Mouse (Mus musculus) stomach, embryonic 16.5 days (tissue): Measurements from ENCODE around the gene Olfr328. TPM values are rescaled to one million over a fixed set of nuclear protein-coding genes. Genes with fewer than 3 reads are reported as not detected.

Experiments used
- ATAC-seq: fragments of 200-750 bp; cut with Nextera tagmentation; 2 replicates; pipeline ENCODE4 v1.8.0; 2017; ENCODE audit warnings: moderate number of reproducible peaks, moderate TSS enrichment; ENCODE audit not compliant: insufficient read depth, low FRiP score
- H3K27ac ChIP-seq: fragments of 300-500 bp; sonication (generic); 2 replicates; pipeline ENCODE4 v1.5.1; 2014; ENCODE audit warnings: low read length
- H3K27me3 ChIP-seq: fragments of 300-500 bp; sonication (generic); 2 replicates; pipeline ENCODE4 v1.6.1; 2014; ENCODE audit warnings: low read length, control low read depth, mixed read lengths; ENCODE audit not compliant: control insufficient read depth, insufficient read depth
- H3K36me3 ChIP-seq: fragments of 300-500 bp; sonication (generic); 2 replicates; pipeline ENCODE4 v1.6.1; 2014; ENCODE audit warnings: low read length; ENCODE audit not compliant: control insufficient read depth, insufficient read depth
- H3K4me1 ChIP-seq: fragments of 300-500 bp; sonication (generic); 2 replicates; pipeline ENCODE4 v1.6.1; 2014; ENCODE audit warnings: low read length, control low read depth, mixed read lengths; ENCODE audit not compliant: control insufficient read depth, insufficient read depth
- H3K4me2 ChIP-seq: fragments of 300-500 bp; sonication (generic); 2 replicates; pipeline ENCODE4 v1.6.1; 2014; ENCODE audit warnings: low read depth, low read length, mixed read lengths
- H3K4me3 ChIP-seq: fragments of 300-500 bp; sonication (generic); replicated peaks from 2 replicates; pipeline ENCODE4 v1.5.1; 2014; ENCODE audit warnings: mild to moderate bottlenecking, low read length
- H3K9ac ChIP-seq: fragments of 300-500 bp; sonication (generic); 2 replicates; pipeline ENCODE4 v1.6.1; 2014; ENCODE audit warnings: low read length
- H3K9me3 ChIP-seq: fragments of 300-500 bp; sonication (generic); replicated peaks from 2 replicates; pipeline ENCODE4 v1.6.1; 2016; ENCODE audit warnings: low read length, control low read depth; ENCODE audit not compliant: control insufficient read depth
- WGBS: fragments of 180-500 bp; shearing (Covaris S2); extraction: QIAGEN DNeasy Blood & Tissue Kit; methylation state at CpG from one replicate; pipeline ENCODE4 v1.1.7; 2014; 5-methylcytosine and 5-hydroxymethylcytosine counted together
- polyA plus RNA-seq: library from polyadenylated mRNA; unstranded; fragments of >200 nt; fragmentation: Nextera tagmentation; extraction: Ambion mirVana; gene quantifications from 2 replicates; pipeline ENCODE4 v1.2.1, GENCODE M21; 2015

Gene Olfr328
- not detected in 2 replicates for polyA plus RNA-seq

DNA sequence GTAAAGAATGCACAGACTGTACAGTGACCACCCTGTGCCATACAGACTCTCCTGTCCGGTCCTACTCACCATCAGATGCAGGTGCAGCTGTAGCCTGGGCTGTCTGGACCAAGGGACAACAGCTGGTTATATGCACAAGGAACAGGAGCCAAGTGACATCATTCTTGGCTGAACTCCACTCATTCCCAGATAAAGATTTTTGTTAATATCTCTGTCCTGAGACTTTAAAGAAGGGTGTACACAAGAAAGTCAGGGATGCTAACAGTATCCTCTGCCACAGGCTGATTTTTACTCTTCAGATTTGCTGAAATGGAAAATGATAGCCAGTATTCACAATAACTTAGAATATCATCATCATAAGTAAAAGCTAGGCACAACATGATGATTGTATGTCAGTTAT lies at the start of gene Olfr328:
Olfr328 (minus strand) TSS at position 101 of the 400 bp plus-strand sequence.
- no peak within 1 kb of the TSS for H3K27ac ChIP-seq
- no peak for ATAC-seq
- H3K4me2 ChIP-seq, result no peak within 1 kb of the TSS
- H3K4me3 ChIP-seq, result no peak within 1 kb of the TSS
- no peak within 1 kb of the TSS for H3K9ac ChIP-seq
- H3K27me3 ChIP-seq, result no peaks in the 10 kb centered on the region
- no peaks in the 10 kb centered on the region for H3K36me3 ChIP-seq
- 80% methylated on average over 1 of the region's 1 CpGs for WGBS
- no peaks in the 10 kb centered on the region for H3K4me1 ChIP-seq
- no peaks in the 10 kb centered on the region for H3K9me3 ChIP-seq

DNA sequence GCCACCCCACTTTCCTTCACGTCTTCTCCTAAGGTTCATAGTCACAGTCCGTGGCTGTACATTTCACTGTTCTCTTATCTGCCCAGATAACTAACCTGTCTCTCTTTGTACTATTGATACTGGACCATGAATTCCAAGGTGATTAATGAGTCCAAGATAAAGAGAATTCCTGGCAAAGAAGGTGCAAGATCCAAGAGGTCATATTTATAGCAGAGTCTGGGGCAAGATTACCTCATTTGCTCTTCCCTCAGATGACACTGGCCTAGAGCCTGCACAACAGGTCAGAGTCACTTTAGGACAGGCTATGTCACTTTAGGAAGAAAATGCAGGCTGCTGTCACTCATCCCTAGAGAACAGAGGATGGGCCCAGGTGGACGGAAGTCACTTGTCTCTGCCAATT lies 49.8 kb upstream of the Olfr328 start:
- peak overlapping the region; percentile 51; the same call in 1 of the 2 replicates for H3K27ac ChIP-seq
- no peak; the same call in 1 of the 2 replicates for ATAC-seq
- 51% methylated on average over 3 of the region's 3 CpGs for WGBS

DNA sequence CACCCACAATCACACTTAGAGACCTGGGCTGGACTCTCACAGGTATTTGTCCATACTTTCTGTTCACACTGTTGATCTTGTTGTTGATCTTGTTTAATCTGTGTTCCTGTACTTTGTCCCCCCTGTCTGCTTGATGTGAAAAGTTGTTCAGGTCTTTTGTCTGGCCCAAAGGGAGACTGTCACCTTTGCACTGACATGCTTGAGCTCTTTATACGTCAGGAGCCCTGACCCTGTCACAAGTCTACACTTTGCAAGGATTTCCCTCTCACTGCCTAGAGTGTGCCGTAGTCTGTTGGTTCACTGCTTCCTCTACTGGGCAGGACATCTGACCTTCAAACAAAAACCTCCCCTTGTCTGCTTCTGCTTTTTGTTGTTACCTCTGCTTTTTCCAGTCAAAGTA lies 49.3 kb upstream of the Olfr328 start:
- no peak overlapping the region for H3K4me2 ChIP-seq
- peak overlapping the region; percentile 51; the same call in 1 of the 2 replicates for H3K27ac ChIP-seq
- no peak for ATAC-seq
- H3K27me3 ChIP-seq, result no peaks in the 10 kb centered on the region
- no peaks in the 10 kb centered on the region for H3K4me1 ChIP-seq
- H3K4me3 ChIP-seq, result no peak overlapping the region
- H3K9me3 ChIP-seq, result no peaks in the 10 kb centered on the region
- no peak overlapping the region for H3K9ac ChIP-seq
- WGBS, result 44% methylated on average over 2 of the region's 2 CpGs
- no peaks in the 10 kb centered on the region for H3K36me3 ChIP-seq

More for the DNA sequence above, 49.8 kb upstream of the Olfr328 start:
- H3K27me3 ChIP-seq, result no peaks in the 10 kb centered on the region
- H3K9me3 ChIP-seq, result no peaks in the 10 kb centered on the region
- H3K9ac ChIP-seq, result no peak overlapping the region
- H3K4me3 ChIP-seq, result no peak overlapping the region
- H3K36me3 ChIP-seq, result no peaks in the 10 kb centered on the region
- H3K4me1 ChIP-seq, result no peaks in the 10 kb centered on the region
- no peak overlapping the region for H3K4me2 ChIP-seq

DNA sequence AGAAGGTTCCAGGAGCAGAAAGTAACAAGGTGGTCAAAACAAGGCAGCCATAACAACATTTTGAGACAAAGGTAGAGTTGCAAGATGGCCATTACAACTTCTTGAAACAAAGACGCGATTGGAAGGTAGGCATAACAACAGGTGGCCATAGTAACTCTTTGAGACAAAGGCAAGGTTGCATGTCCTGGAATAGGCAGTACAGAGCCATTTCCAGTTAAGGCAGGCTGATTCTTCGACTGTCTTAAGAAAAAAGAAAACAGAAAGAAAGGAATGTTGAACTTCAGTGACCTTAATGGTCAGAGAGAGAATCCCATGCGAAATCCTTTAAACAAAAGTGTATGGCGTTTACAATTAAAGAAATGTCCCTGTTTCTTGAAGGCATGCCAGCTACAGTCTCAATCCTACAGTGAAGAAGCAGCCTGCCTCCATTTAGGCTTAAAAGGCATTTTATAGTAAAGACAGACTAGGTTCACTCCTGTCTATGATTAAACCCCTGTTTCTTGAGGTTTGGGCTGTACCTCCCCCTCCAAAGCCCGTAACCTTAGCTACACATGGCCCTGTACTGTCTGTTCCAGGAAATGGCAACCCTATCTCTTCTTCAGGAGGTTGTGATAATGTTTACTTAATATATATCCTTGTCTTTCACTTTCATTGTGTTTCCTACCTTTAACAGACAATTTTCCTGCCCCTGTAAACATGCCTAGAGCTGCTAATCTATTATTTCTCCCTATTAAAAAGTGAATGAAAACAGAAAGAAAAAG lies 47.5 kb upstream of the Olfr328 start:
- Histone ChIP-seq H3K27me3 (no peaks in the 10 kb centered on the region), H3K27ac (no peak overlapping the region), H3K4me3 (no peak overlapping the region), H3K4me1 (no peaks in the 10 kb centered on the region), H3K9me3 (no peaks in the 10 kb centered on the region), H3K9ac (no peak overlapping the region), H3K4me2 (no peak overlapping the region), H3K36me3 (no peaks in the 10 kb centered on the region)
- WGBS, result 63% methylated on average over 6 of the region's 6 CpGs
- ATAC-seq, result no peak

DNA sequence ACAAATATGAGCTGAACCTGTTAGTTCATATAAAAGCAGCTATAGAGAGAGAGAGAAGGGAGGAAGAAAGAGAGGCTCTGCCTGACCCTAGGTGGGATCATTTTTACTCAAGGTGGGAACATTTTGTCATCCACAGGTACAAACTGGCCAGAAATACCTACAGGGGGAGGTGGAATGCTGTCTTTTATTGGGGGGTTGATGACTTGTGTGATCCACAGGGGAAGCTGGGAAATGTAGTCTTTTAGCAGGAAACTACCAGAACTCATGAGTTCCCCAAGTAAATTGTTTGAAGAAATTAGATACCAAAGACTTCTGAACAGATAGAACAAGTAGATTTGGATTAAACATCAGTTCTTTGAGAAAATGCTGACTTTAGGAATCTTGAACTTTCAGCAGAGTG lies 46.6 kb upstream of the Olfr328 start:
- no peaks in the 10 kb centered on the region for H3K36me3 ChIP-seq
- ATAC-seq, result no peak
- no peaks in the 10 kb centered on the region for H3K4me1 ChIP-seq
- H3K27ac ChIP-seq, result no peak overlapping the region
- no peaks in the 10 kb centered on the region for H3K27me3 ChIP-seq
- no peaks in the 10 kb centered on the region for H3K9me3 ChIP-seq
- H3K9ac ChIP-seq, result no peak overlapping the region; the same call in 1 of the 2 replicates
- no peak overlapping the region for H3K4me2 ChIP-seq
- no peak overlapping the region for H3K4me3 ChIP-seq

DNA sequence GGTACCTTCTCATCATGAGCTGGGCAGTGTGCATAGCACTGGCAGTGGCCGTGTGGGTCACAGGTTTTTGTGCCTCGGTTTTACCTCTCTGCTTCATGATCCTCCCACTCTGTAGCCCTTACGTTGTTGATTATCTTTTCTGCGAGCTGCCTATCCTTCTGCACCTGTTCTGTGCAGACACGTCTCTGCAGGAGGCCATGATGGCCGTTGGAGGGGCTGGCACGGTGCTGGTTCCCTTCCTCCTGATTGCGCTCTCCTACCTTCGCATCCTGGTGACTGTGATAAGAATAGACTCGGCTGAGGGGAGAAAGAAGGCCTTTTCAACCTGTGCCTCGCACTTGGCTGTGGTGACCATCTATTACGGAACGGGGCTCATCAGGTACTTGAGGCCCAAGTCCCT lies 42.4 kb upstream of the Olfr328 start:
- no peak for ATAC-seq
- Histone ChIP-seq H3K9me3 (no peaks in the 10 kb centered on the region), H3K36me3 (no peaks in the 10 kb centered on the region), H3K9ac (no peak overlapping the region), H3K4me1 (no peaks in the 10 kb centered on the region), H3K4me2 (no peak overlapping the region), H3K27ac (no peak overlapping the region), H3K4me3 (no peak overlapping the region), H3K27me3 (no peaks in the 10 kb centered on the region)
- 79% methylated on average over 13 of the region's 13 CpGs for WGBS

DNA sequence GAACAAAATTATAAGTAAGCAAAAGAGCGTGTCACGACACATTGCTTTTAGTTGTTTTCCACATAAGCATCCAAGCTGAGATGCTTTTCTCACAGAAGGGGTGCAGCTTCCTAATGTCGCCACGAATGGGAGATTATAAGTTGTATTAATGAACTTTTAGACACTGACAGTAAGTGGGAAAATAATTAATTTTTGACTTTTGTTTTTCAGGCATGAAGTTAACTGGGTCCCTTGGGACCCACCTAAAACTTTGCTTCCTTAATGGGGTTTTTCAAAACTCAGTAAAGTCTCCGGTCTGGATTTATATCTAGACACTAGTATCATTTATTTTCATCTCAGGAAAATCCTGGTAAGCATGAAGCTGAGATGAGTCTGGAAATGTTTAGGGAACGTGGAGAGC lies 39.4 kb upstream of the Olfr328 start, which contains the start of gene Olfr324:
Olfr324 (plus strand) TSS at position 301 of the 400 bp plus-strand sequence.
- no peaks in the 10 kb centered on the region for H3K27me3 ChIP-seq
- WGBS, result 76% methylated on average over 6 of the region's 6 CpGs
- H3K4me1 ChIP-seq, result no peaks in the 10 kb centered on the region
- no peaks in the 10 kb centered on the region for H3K9me3 ChIP-seq
- no peak within 1 kb of the TSS for H3K9ac ChIP-seq
- H3K27ac ChIP-seq, result no peak within 1 kb of the TSS
- ATAC-seq, result no peak
- no peaks in the 10 kb centered on the region for H3K36me3 ChIP-seq
- no peak within 1 kb of the TSS for H3K4me3 ChIP-seq
- no peak within 1 kb of the TSS for H3K4me2 ChIP-seq

DNA sequence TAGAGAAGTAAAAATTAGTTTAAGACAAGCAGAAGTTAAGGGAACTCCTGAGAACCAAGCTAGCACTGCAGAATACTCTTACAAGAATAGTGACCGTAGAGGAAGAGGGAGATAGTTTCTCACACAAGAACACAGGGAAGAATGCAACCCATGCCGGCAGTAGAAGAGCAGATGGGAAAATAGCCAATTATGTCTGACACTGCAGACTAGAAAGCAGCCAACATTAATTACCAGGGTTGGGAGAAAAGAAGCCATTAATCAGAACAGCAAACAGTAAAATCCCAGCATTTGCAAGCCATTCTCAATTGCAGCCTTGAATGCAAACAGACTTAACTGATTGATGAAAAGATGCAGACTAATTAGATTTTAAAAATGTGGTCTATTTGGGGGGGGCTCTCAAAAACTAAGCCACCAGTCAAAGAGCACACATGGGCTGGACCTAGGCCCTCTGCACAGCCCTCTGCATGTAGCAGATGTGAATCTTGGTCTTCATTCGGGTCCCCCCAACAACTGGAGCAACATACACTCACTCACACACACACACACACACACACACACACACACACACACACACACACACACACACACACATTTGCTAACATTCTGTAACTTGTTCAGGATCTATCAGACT lies 33.3 kb upstream of the Olfr328 start:
- H3K27ac ChIP-seq, result no peak overlapping the region
- no peaks in the 10 kb centered on the region for H3K9me3 ChIP-seq
- 45% methylated on average over 3 of the region's 3 CpGs for WGBS
- H3K4me3 ChIP-seq, result no peak overlapping the region
- H3K27me3 ChIP-seq, result no peaks in the 10 kb centered on the region
- no peak overlapping the region for H3K9ac ChIP-seq
- H3K4me1 ChIP-seq, result no peaks in the 10 kb centered on the region
- ATAC-seq, result no peak
- no peak overlapping the region for H3K4me2 ChIP-seq
- H3K36me3 ChIP-seq, result no peaks in the 10 kb centered on the region

DNA sequence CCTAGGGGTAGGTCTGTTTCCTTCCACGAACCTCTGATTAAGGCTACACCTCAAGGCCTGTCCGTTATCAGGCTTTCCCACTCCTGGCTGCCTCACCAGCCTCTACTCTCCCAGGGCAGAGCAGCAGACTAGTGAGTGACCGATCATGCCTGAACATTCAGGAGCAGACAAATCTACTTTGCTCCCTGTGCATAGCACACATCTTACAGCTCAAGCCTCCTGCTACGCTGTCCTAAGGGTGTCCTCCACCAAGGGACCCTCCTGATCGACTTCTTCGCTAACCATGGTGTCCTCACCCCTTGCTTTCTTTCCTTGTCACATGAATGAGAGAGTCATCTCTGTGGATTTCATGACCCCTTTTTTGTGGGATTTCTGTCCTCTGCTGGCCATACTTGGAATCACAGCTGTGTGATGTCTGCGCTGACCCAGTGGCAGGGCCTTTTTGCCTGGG lies 32.5 kb upstream of the Olfr328 start:
- H3K4me2 ChIP-seq, result no peak overlapping the region
- ATAC-seq, result no peak
- no peaks in the 10 kb centered on the region for H3K9me3 ChIP-seq
- no peaks in the 10 kb centered on the region for H3K36me3 ChIP-seq
- no peaks in the 10 kb centered on the region for H3K4me1 ChIP-seq
- 67% methylated on average over 7 of the region's 7 CpGs for WGBS
- no peak overlapping the region for H3K27ac ChIP-seq
- H3K4me3 ChIP-seq, result no peak overlapping the region
- no peak overlapping the region for H3K9ac ChIP-seq
- H3K27me3 ChIP-seq, result no peaks in the 10 kb centered on the region
